Mouse (Mus musculus): ENCODE data around the gene Gas8. TPM values are rescaled to one million over a fixed set of nuclear protein-coding genes. Genes with fewer than 3 reads are reported as not detected.
"Not testable (repeated sequence)": the region's sequence is repeated elsewhere in the genome, so short reads cannot be mapped to it uniquely, and the experiment has no call there.

Gene Gas8
- polyA plus RNA-seq, 1 experiment = 3.5 TPM

DNA sequence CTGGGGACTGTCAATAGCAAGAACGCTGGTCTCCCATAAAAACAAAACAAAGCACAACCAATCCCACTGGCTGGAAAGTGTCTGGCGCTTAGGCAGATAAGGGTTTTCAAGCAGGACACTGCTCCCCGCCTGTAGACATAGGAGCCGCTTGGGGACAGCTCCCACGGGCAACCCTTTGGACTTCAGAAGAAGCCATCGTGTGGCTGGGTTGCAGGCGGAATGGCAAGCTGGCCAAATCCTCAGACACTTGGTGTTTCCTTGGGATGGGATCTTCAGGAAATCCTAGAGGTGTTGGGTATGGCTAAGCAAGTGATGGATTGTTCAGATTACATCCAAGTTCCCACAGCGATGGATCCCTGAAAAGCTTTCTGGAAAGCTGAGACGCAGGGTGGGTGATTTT lies 4.5 kb upstream of the Gas8 start:
- WGBS = 6% methylated on average over 9 of the region's 9 CpGs
- DNase-seq (ENCODE audit: low read depth, low spot score) = no peak

DNA sequence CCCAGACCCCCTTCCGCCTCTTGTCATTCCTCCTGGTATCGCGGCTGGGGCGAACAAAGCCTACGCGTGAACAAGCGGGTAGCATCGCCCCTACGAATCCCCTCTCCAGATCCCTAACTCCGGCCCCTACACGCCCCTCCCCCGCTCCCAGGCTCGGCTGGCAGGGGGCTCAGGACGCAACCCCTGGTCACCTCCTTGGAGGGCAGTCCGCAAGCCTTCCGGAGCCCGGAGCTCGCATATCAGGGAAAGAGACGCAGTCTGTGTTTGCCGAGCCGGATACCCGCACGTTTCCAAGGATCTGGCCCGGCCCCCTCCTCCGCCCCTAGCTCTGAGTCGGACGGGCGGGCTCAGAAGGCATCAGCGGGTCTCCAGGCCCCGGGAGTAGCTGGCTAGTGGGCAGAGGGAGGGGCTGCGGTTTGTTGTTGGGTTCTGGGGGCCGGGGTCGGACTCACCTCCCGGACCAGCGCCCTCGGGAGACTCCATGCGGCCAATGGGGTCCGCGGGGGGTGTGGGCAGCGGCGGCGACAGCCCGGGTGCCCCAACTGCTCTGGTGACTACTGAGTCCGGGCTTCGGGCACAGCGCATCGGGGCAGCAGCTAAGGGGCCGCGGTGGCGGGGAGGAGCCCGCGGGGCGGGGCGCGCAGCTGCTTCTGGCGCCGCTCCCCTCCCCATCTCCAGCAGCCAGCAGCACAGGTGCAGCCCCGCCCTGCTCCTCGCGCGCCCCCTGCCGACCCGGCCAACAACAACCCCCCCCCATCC lies 3.7 kb upstream of the Gas8 start, which contains the start of gene Dbndd1:
Dbndd1 (minus strand) TSS at position 683 of the 759 bp plus-strand sequence.
- no peak for DNase-seq (ENCODE audit: low read depth, low spot score)
- 2% methylated on average over 60 of the region's 63 CpGs for WGBS

DNA sequence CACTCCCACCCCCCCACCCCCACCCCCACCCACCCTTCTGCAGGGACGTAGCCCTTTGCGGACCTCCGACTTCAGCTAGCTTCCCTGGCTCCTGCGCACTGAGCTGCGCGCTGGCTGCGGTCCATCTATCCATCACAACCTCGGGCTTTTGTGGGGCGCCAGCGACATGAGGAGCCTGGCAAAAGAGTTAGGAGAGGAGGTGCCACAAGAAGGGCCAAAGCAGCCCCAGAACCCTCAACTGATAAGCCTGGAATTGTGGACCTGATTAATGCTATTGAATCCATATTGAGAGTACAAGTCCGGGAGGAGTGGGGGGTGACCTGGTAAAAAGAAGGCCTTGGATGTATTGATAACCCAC lies 3.1 kb upstream of the Gas8 start:
- 5% methylated on average over 11 of the region's 11 CpGs for WGBS
- DNase-seq (ENCODE audit: low read depth, low spot score) = no peak

DNA sequence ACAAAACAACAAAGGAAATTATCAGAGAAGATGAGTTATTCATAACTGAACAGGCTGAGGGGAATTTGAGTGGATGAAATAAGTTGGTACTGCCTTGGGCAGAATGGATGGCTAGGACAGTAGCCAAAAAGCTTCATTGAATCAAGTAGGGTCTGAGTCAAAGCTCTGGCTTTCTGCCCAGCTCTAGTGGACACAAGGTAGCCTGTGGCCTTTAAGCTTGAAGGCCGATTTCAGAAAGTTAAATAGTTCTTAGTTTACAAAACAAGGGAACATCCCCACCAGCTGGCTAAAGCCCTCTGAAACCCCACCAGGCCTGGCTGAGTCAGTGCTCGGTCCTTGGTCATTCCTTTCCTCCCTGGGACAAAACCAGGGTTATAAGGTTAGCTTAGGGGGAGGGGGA lies 2.0 kb upstream of the Gas8 start:
- WGBS = 48% methylated on average over 2 of the region's 2 CpGs
- no peak for DNase-seq (ENCODE audit: low read depth, low spot score)

DNA sequence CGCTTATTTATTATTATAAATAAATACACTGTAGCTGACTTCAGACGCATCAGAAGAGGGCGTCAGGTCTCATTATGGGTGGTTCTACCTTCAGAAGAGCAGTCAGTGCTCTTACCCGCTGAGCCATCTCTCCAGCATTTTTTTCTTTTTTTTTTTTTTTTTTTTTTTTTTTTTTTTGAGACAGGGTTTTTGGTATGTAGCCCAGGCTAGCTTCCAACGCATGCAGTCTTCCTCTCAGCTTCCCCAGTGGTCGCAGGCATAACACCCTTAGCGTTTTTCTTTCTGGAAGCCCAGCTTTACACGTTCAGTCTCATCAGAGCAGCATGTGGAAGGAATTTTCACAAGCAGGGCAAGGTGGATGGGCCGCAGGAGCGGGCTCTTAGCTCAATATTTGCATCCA lies 462 bp upstream of the Gas8 start:
- no peak for DNase-seq (ENCODE audit: low read depth, low spot score)
- WGBS = 21% methylated on average over 10 of the region's 10 CpGs

DNA sequence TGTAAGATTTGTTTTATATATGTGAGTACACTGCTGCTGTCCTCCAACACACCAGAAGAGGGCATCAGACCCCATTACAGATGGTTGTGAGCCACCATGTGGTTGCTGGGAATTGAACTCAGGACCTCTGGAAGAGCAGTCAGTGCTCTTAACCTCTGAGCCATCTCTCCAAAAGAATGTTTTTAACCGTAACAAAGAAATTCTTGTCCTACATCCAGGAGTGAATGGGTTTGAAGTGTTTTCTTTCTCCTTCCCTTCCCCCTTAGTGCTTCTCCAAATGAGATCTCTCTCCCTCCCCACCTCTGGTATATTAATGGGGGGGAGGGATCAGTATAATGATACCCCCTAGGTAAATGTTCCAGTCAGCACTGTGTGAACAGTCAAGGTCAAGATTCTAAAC lies 1.4 kb downstream of the Gas8 start:
- DNase-seq (ENCODE audit: low read depth, low spot score) = not testable (repeated sequence)
- WGBS = 85% methylated on average over 1 of the region's 1 CpGs

DNA sequence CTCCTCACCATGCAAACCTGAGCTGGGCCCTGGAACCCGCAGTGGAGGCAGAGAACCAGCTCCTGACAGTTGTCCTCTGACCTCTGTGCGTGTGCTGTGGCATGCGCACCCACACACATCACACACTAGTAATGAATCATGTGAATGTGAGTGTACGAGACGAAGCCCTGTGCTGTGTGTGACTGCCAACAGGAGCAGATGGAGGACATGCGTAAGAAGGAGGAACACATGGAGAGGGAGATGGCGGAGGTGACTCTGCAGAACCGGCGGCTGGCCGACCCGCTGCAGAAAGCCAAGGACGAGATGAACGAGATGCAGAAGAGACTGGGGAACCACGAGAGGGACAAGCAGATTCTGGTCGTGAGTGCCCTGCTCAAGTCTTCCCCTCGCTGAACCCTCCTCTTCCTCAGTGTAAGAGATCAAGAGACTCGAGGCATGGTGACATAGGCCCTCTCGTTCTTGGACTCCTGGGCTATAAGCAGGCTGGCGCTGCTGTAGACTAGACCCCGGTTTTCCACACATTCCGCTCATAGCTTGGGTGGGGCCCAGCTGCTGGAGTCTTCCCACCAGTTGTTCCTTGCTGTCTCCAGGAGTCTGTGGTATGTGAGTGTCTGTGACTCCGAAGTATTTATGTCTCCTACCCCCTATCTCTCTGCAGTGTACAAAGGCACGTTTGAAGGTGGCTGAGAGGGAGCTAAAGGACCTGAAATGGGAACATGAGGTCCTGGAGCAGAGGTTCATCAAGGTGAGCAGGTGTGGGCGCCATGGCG lies 9.3 kb downstream of the Gas8 start:
- 88% methylated on average over 25 of the region's 25 CpGs for WGBS
- no peak for DNase-seq (ENCODE audit: low read depth, low spot score)

DNA sequence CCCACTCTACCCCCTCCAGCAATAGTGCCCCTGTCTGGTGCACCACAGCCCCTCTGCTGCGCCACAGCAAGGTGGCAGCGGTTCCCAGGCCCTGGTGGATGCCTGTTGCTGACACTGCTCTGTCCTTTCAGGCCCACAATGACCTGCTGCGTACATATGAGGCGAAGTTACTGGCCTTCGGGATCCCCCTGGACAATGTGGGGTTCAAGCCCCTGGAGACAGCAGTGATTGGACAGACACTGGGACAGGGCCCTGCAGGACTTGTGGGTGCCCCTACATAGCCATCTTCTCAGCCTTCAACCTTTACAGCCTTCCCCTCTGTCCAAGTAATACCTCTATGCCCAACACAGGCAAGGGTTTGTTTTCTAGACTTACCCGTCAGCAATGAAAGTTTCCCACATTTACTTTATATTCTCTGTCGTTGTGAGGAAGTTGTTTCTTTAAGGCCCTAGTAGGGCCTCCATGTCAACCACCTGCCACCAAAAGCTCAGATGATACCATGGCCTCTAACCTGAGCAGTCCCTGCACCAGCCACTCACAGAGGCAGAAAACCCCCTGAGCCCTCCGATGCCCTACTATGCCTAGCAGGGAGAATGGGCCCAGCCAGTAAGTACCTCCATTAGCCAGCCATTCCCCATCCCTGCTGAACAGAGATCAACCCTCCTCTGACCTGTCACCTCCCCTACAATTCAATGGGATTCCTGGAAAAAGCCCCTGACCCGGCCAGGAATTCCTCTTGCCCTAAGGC lies 17.8 kb downstream of the Gas8 start:
- DNase-seq (ENCODE audit: low read depth, low spot score) = no peak
- 93% methylated on average over 9 of the region's 9 CpGs for WGBS

DNA sequence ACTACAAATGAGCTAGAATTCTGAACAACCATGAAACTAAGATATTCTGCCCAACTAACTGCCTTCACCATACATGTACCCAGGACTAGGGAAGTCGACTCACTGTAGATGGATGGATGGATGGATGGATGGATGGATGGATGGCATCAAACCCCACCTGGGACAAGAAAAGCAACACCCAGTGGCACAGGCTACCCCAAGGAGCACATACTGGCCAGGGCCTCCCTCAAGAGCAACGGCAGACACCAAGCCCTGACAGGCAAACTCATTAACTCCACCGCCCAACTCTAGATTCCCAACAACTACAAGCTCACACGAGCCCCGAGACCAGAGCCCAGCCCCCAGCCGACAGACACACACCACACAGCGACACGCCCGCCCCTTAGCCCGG lies 18.4 kb downstream of the Gas8 start:
- no peak for DNase-seq (ENCODE audit: low read depth, low spot score)
- WGBS = 68% methylated on average over 4 of the region's 10 CpGs

DNA sequence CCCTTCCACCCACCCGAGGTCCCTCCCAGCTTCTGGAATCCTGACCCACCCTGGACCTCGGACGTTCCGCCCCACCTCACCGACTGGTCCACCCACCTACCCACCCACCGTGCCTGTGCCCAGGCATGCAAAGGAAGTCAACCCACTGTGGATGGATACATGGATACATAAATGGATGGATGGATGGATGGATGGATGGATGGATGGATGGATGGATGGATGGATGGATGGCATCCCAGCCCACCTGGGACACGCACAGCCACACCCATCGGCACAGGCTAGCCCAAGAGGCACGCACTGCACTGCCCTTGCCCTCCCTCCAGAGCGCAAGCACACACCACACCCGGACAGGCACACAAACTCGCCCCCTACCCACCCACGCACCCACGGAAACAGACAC lies 19.0 kb downstream of the Gas8 start:
- not testable (repeated sequence) for DNase-seq (ENCODE audit: low read depth, low spot score)
- 79% methylated on average over 7 of the region's 14 CpGs for WGBS

DNA sequence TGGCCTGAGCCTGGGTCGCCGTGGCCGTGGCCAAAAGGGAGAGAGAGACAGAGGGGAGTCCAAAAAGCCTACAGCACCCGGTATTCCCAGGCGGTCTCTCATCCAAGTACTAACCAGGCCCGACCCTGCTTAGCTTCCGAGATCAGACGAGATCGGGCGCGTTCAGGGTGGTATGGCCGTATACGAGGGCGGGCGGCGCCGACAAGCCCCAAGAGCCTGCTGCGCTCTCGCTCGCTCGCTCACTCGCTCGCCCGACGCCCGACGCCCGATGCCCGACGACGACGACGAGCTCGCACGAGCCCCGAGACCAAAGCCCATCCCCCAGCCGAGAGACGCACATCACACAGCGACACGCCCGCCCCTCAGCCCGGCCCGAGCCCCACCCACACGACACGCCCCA lies 45.6 kb downstream of the Gas8 start:
- WGBS = no CpG with 5 or more reads among the region's 45 CpGs
- not testable (repeated sequence) for DNase-seq (ENCODE audit: low read depth, low spot score)

DNA sequence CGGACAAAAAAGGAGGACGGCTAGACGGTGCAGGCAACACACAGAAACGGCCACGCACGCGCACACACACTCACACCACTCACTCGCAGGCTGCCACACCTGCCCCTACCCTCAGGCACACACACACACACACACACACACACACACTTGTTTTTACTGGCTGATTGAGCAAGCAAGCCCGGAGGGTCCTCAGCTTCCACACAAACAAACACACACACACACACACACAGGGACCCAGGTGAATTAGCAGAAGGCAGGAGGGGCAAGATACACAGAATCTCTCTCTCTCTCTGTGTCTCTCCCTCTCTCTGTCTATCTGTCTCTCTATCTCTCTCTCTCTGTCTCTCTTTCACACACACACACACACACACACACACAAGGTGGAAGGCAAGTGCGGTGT lies 56.8 kb downstream of the Gas8 start:
- not testable (repeated sequence) for DNase-seq (ENCODE audit: low read depth, low spot score)
- WGBS = 40% methylated on average over 2 of the region's 10 CpGs

Other genes starting within 250 kb of the Gas8 start
- gene Fanca, start 200.3 kb upstream of the Gas8 start, polyA plus RNA-seq (2012; rRNA removed) = 18.0 and 35.6 TPM in 2 replicates
- gene Spire2, start 186.1 kb upstream of the Gas8 start, polyA plus RNA-seq (2012; rRNA removed) = 27.4 and 32.5 TPM in 2 replicates
- gene Tcf25, start 145.1 kb upstream of the Gas8 start, polyA plus RNA-seq (2012; rRNA removed) = 124 and 164 TPM in 2 replicates
- not detected in 2 replicates for gene Mc1r, start 111.7 kb upstream of the Gas8 start, polyA plus RNA-seq (2012; rRNA removed)
- 9.3 and 10.6 TPM in 2 replicates for gene Tubb3, start 107.4 kb upstream of the Gas8 start, polyA plus RNA-seq (2012; rRNA removed)
- gene Def8, start 95.3 kb upstream of the Gas8 start, polyA plus RNA-seq (2012; rRNA removed) = 13.5 and 17.5 TPM in 2 replicates
- gene Afg3l1, start 40.9 kb upstream of the Gas8 start, polyA plus RNA-seq (2012; rRNA removed) = 19.4 and 22.3 TPM in 2 replicates
- gene Dbndd1, start 3.4 kb upstream of the Gas8 start, polyA plus RNA-seq (2012; rRNA removed) = 0.16 and 0.21 TPM in 2 replicates
- 21.8 and 42.4 TPM in 2 replicates for gene Rhou, start 135.1 kb downstream of the Gas8 start, polyA plus RNA-seq (2012; rRNA removed)